Mouse (Mus musculus) bone marrow, adult 2 months (tissue): ENCODE data around the gene Fgfr2. TPM values are rescaled to one million over a fixed set of nuclear protein-coding genes. Genes with fewer than 3 reads are reported as not detected.

Experiments
- H3K27ac ChIP-seq: fragments of 200-500 bp; 2 replicates; pipeline ENCODE4 v1.5.1; 2012; ENCODE audit warnings: low read depth, mild to moderate bottlenecking, control low read depth, inconsistent platforms, low read length; ENCODE audit not compliant: control insufficient read depth, poor library complexity, insufficient read depth
- H3K4me1 ChIP-seq: fragments of 200-500 bp; 2 replicates; pipeline ENCODE4 v1.6.1; 2011; ENCODE audit warnings: low read length; ENCODE audit not compliant: control insufficient read depth, insufficient read depth
- H3K4me3 ChIP-seq: fragments of 200-500 bp; replicated peaks from 2 replicates; pipeline ENCODE3; 2011; ENCODE audit warnings: mild to moderate bottlenecking, low read depth, low read length, control low read depth; ENCODE audit not compliant: control insufficient read depth
- CTCF ChIP-seq: fragments of 200-500 bp; IDR thresholded peaks from 2 replicates; pipeline ENCODE4 v1.5.1; 2011; ENCODE audit warnings: low read length, control low read depth; ENCODE audit not compliant: control insufficient read depth, insufficient read depth
- POLR2A ChIP-seq: fragments of 200-500 bp; IDR thresholded peaks from 2 replicates; pipeline ENCODE4 v1.6.1; 2011; ENCODE audit warnings: low read depth, mild to moderate bottlenecking, control low read depth, low read length, borderline replicate concordance; ENCODE audit not compliant: control insufficient read depth
- WGBS: fragments of 180-500 bp; shearing (Covaris S2); methylation state at CpG from one replicate; pipeline ENCODE4 v1.1.7; 2018; 5-methylcytosine and 5-hydroxymethylcytosine counted together
- polyA plus RNA-seq: library from polyadenylated mRNA; stranded (reverse); fragments of >200 nt; gene quantifications from 2 replicates; pipeline ENCODE4 v1.2.4, GENCODE M21; 2011; ENCODE audit warnings: low replicate concordance; ENCODE audit not compliant: missing spikeins, insufficient read depth, insufficient read length

Gene Fgfr2
- polyA plus RNA-seq, 1 experiment, result 8.2 TPM

DNA sequence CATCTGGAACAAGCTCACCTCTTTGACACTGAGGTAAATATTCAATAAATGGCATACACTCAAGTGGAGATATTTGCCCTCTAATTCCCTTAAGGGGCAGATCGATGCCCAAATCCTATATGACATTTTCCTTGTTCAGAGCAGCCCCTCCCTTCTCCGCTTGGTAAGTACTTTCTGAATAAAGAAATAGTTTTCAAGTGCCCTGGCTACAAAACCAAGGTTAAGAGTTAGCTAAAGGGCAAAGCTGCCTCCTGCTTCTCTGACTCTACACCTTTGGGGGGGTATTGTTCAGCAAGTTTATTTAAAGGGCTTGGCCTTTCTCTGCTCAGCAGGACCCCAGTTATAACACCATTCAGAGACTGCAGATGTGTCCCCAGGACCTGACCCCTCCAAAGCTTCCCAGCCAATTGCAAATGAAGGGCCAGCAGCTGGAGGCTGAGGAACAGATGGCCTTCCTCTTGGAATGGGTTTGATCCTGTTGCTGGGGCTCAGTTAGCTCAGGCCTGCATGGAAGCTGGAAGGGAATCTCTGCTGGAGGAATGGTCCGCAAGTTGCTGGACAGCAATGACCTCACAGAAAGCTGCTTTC, 2871.1 kb downstream of the Fgfr2 start:
- no peak overlapping the region for H3K4me3 ChIP-seq
- 78% methylated on average over 3 of the region's 3 CpGs for WGBS
- no peak for TF ChIP-seq CTCF
- TF ChIP-seq POLR2A, result no peak
- H3K27ac ChIP-seq, result no peak overlapping the region
- no peaks in the 10 kb centered on the region for H3K4me1 ChIP-seq

- H3K27ac ChIP-seq, result no peak overlapping the region
- no peak overlapping the region for H3K4me3 ChIP-seq
- 79% methylated on average over 4 of the region's 4 CpGs for WGBS
- no peaks in the 10 kb centered on the region for H3K4me1 ChIP-seq
- TF ChIP-seq CTCF (no peak), POLR2A (no peak)
Measured at GRCm38 (mm10) chr7:130250994-130251393, 2872.2 kb downstream of the Fgfr2 start.

GRCm38 (mm10) chr7:130248403-130248802, 2874.7 kb downstream of the Fgfr2 start:
- no peak overlapping the region for H3K4me3 ChIP-seq
- TF ChIP-seq POLR2A (no peak), CTCF (no peak)
- no peaks in the 10 kb centered on the region for H3K4me1 ChIP-seq
- no peak overlapping the region for H3K27ac ChIP-seq
- WGBS, result 69% methylated on average over 7 of the region's 7 CpGs

GRCm38 (mm10) chr7:130247831-130248230, 2875.3 kb downstream of the Fgfr2 start:
- Histone ChIP-seq H3K27ac (no peak overlapping the region), H3K4me1 (no peaks in the 10 kb centered on the region), H3K4me3 (no peak overlapping the region)
- WGBS, result 70% methylated on average over 10 of the region's 10 CpGs
- no peak for TF ChIP-seq POLR2A
- no peak for TF ChIP-seq CTCF

DNA sequence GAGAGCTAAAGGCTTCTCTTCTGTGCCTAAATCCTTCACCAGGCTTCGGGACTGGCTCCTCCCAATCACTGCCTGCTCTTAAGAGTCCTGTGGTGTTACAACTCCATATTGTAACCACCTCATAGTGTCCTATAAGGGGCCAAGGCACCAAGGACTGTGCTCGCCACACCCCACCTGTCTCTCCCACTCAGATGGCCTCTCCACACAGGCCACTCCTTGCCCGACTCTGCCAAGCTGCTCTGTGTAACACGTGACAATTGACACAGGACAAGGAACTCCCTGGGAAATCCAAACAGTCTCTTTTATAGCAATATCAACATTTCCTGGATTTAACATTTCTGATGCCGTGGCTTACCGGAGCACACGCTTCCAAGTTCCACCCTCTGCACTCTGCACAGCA, 2876.7 kb downstream of the Fgfr2 start:
- 78% methylated on average over 7 of the region's 7 CpGs for whole genome bisulfite sequencing
- no peak for TF ChIP-seq POLR2A
- TF ChIP-seq CTCF, result no peak
- no peak overlapping the region for H3K27ac ChIP-seq
- no peak overlapping the region for H3K4me3 ChIP-seq
- no peaks in the 10 kb centered on the region for H3K4me1 ChIP-seq

- WGBS, result 56% methylated on average over 7 of the region's 7 CpGs
- Histone ChIP-seq H3K27ac (no peak overlapping the region), H3K4me1 (no peaks in the 10 kb centered on the region), H3K4me3 (no peak overlapping the region)
- no peak for TF ChIP-seq POLR2A
- TF ChIP-seq CTCF, result no peak
Measured at GRCm38 (mm10) chr7:130244545-130244944, 2878.6 kb downstream of the Fgfr2 start.

GRCm38 (mm10) chr7:130243811-130244210, 2879.3 kb downstream of the Fgfr2 start:
- Histone ChIP-seq H3K27ac (no peak overlapping the region), H3K4me1 (no peaks in the 10 kb centered on the region), H3K4me3 (no peak overlapping the region)
- TF ChIP-seq CTCF (no peak), POLR2A (no peak)
- 63% methylated on average over 4 of the region's 4 CpGs for WGBS

DNA sequence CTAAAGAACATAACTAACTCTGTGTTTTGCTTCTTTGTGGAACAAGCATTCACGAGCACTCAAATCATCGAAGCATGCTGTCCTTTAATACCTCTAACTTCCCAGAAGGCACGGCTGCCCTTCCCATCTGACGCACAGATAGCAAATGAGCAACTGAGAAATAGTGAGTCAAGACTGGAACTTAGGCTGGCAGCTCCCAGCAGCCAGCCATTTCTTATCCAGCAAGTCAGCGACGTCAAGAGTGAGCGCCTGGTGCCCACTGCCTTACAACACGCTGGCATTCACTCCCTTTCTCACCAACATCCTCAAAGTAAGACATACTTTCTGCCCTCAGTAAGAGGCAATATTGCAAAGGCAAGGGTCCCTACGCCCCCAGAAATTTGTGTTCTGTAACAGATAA, 2883.0 kb downstream of the Fgfr2 start:
- Histone ChIP-seq H3K4me3 (no peak overlapping the region), H3K27ac (no peak overlapping the region), H3K4me1 (no peaks in the 10 kb centered on the region)
- 83% methylated on average over 9 of the region's 9 CpGs for WGBS
- no peak for TF ChIP-seq CTCF
- no peak for TF ChIP-seq POLR2A

GRCm38 (mm10) chr7:130237244-130237643, 2885.9 kb downstream of the Fgfr2 start:
- TF ChIP-seq CTCF, result no peak
- TF ChIP-seq POLR2A, result no peak
- 72% methylated on average over 5 of the region's 5 CpGs for WGBS
- Histone ChIP-seq H3K4me3 (no peak overlapping the region), H3K27ac (no peak overlapping the region), H3K4me1 (no peaks in the 10 kb centered on the region)
